Mouse (Mus musculus) forebrain, embryonic 10.5 days (tissue): ENCODE data around the gene Gm49378. TPM values are rescaled to one million over a fixed set of nuclear protein-coding genes. Genes with fewer than 3 reads are reported as not detected.

Source experiments
- DNase-seq: peaks from one replicate; pipeline ENCODE4 v3.0.0-alpha.2; 2017; ENCODE audit warnings: low spot score; ENCODE audit errors: extremely low spot score
- H3K27ac ChIP-seq: fragments of 300-500 bp; sonication (generic); 2 replicates; pipeline ENCODE4 v1.5.1; 2016; ENCODE audit warnings: mild to moderate bottlenecking
- H3K27me3 ChIP-seq: fragments of 300-500 bp; sonication (generic); 2 replicates; pipeline ENCODE4 v1.6.1; 2016; ENCODE audit warnings: mild to moderate bottlenecking; ENCODE audit not compliant: poor library complexity, severe bottlenecking
- H3K36me3 ChIP-seq: fragments of 300-500 bp; sonication (generic); replicated peaks from 2 replicates; pipeline ENCODE4 v1.6.1; 2016; ENCODE audit warnings: mild to moderate bottlenecking, moderate library complexity
- H3K4me1 ChIP-seq: fragments of 300-500 bp; sonication (generic); 2 replicates; pipeline ENCODE4 v1.6.1; 2016
- H3K4me3 ChIP-seq: fragments of 300-500 bp; sonication (generic); 2 replicates; pipeline ENCODE4 v1.5.1; 2016; ENCODE audit warnings: mild to moderate bottlenecking, moderate library complexity
- H3K9me3 ChIP-seq: fragments of 300-500 bp; sonication (generic); 2 replicates; pipeline ENCODE4 v1.6.1; 2016; ENCODE audit warnings: mild to moderate bottlenecking, moderate library complexity
- WGBS: fragments of 180-500 bp; shearing (Covaris S2); methylation state at CpG from one replicate; pipeline ENCODE4 v1.1.7; 2016; 5-methylcytosine and 5-hydroxymethylcytosine counted together
- polyA plus RNA-seq: library from polyadenylated mRNA; unstranded; fragments of >200 nt; fragmentation: Nextera tagmentation; extraction: Ambion mirVana; gene quantifications from 2 replicates; pipeline ENCODE4 v1.2.1, GENCODE M21; 2016

The Gm49378 gene
- polyA plus RNA-seq, 1 experiment from 2014 or later, result 0.98 TPM

GRCm38 (mm10) chr14:55580731-55581130 is 57.0 kb downstream of the Gm49378 start:
- no peak overlapping the region for H3K27ac ChIP-seq

GRCm38 (mm10) chr14:55579511-55580496 is 57.9 kb downstream of the Gm49378 start:
- WGBS, result 82% methylated on average over 23 of the region's 23 CpGs
- no peaks in the 10 kb centered on the region for H3K9me3 ChIP-seq
- peaks cover 38% of the 10 kb centered on the region for H3K4me1 ChIP-seq
- no peak for DNase-seq
- no peak overlapping the region for H3K27ac ChIP-seq
- peaks cover 20% of the 10 kb centered on the region for H3K27me3 ChIP-seq
- H3K36me3 ChIP-seq, result peaks cover 23% of the 10 kb centered on the region
- H3K4me3 ChIP-seq, result no peak overlapping the region

More at GRCm38 (mm10) chr14:55580731-55581130, 57.0 kb downstream of the Gm49378 start:
- WGBS, result 94% methylated on average over 16 of the region's 16 CpGs
- Histone ChIP-seq H3K4me1 (peaks cover 42% of the 10 kb centered on the region), H3K9me3 (no peaks in the 10 kb centered on the region), H3K36me3 (peaks cover 23% of the 10 kb centered on the region), H3K4me3 (no peak overlapping the region), H3K27me3 (peaks cover 18% of the 10 kb centered on the region)
- DNase-seq, result no peak

Other genes with a start within 250 kb of the Gm49378 start
- 67.2 and 71.0 TPM in 2 replicates for gene Dhrs4, start 159.1 kb downstream of the Gm49378 start, polyA plus RNA-seq
- 5.1 TPM in 2 replicates for gene Carmil3, start 147.2 kb downstream of the Gm49378 start, polyA plus RNA-seq
- gene Cpne6, start 127.5 kb downstream of the Gm49378 start, polyA plus RNA-seq, result 0.05 and 0.14 TPM in 2 replicates
- gene Nrl, start 112.9 kb downstream of the Gm49378 start, polyA plus RNA-seq, result not detected in 2 replicates
- 18.3 and 20.0 TPM in 2 replicates for gene Pck2, start 97.6 kb downstream of the Gm49378 start, polyA plus RNA-seq
- gene Dcaf11, start 77.9 kb downstream of the Gm49378 start, polyA plus RNA-seq, result 68.1 and 73.3 TPM in 2 replicates
- gene A730061H03Rik, start 77.5 kb downstream of the Gm49378 start, polyA plus RNA-seq, result not detected in 2 replicates
- not detected in 2 replicates for gene Fitm1, start 62.3 kb downstream of the Gm49378 start, polyA plus RNA-seq
- 90.9 and 94.3 TPM in 2 replicates for gene Psme1, start 59.8 kb downstream of the Gm49378 start, polyA plus RNA-seq
- 5.3 and 5.4 TPM in 2 replicates for gene Emc9, start 52.6 kb downstream of the Gm49378 start, polyA plus RNA-seq
- gene Psme2, start 46.8 kb downstream of the Gm49378 start, polyA plus RNA-seq, result 154 and 171 TPM in 2 replicates
- gene Rnf31, start 46.2 kb downstream of the Gm49378 start, polyA plus RNA-seq, result 20.5 and 21.3 TPM in 2 replicates
- gene Irf9, start 34.3 kb downstream of the Gm49378 start, polyA plus RNA-seq, result 7.3 and 7.6 TPM in 2 replicates
- gene Rec8, start 19.9 kb downstream of the Gm49378 start, polyA plus RNA-seq, result 5.6 and 5.7 TPM in 2 replicates
- 110 and 123 TPM in 2 replicates for gene Ipo4, start 1.9 kb downstream of the Gm49378 start, polyA plus RNA-seq
- 78.3 and 78.7 TPM in 2 replicates for gene Tm9sf1, start 5.9 kb upstream of the Gm49378 start, polyA plus RNA-seq
- 0.58 and 1.1 TPM in 2 replicates for gene Tssk4, start 12.3 kb upstream of the Gm49378 start, polyA plus RNA-seq
- gene Mdp1, start 22.6 kb upstream of the Gm49378 start, polyA plus RNA-seq, result 62.4 and 63.7 TPM in 2 replicates
- 59.9 and 62.4 TPM in 2 replicates for gene Gmpr2, start 34.0 kb upstream of the Gm49378 start, polyA plus RNA-seq
- 664 and 665 TPM in 2 replicates for gene Nedd8, start 34.2 kb upstream of the Gm49378 start, polyA plus RNA-seq
- 78.8 and 79.7 TPM in 2 replicates for gene Tinf2, start 43.9 kb upstream of the Gm49378 start, polyA plus RNA-seq
- gene Tgm1, start 76.0 kb upstream of the Gm49378 start, polyA plus RNA-seq, result 0.26 and 0.44 TPM in 2 replicates
- gene Rabggta, start 84.4 kb upstream of the Gm49378 start, polyA plus RNA-seq, result 30.2 and 31.5 TPM in 2 replicates
- 59.1 and 62.5 TPM in 2 replicates for gene Dhrs1, start 107.8 kb upstream of the Gm49378 start, polyA plus RNA-seq
- gene Nop9, start 107.8 kb upstream of the Gm49378 start, polyA plus RNA-seq, result 63.0 and 68.4 TPM in 2 replicates
- 0.33 TPM in 1 of 2 replicates, not detected in the other for gene Cideb, start 120.6 kb upstream of the Gm49378 start, polyA plus RNA-seq
- gene Ltb4r2, start 123.5 kb upstream of the Gm49378 start, polyA plus RNA-seq, result 0.19 and 0.28 TPM in 2 replicates
- gene Ltb4r1, start 128.1 kb upstream of the Gm49378 start, polyA plus RNA-seq, result 0.26 TPM in 2 replicates
- 4.6 and 5.4 TPM in 2 replicates for gene Adcy4, start 146.2 kb upstream of the Gm49378 start, polyA plus RNA-seq
- gene Ripk3, start 151.0 kb upstream of the Gm49378 start, polyA plus RNA-seq, result 8.0 and 10.2 TPM in 2 replicates
- 37.9 and 39.1 TPM in 2 replicates for gene Nfatc4, start 185.2 kb upstream of the Gm49378 start, polyA plus RNA-seq
- 24.5 and 25.8 TPM in 2 replicates for gene Nynrin, start 216.1 kb upstream of the Gm49378 start, polyA plus RNA-seq
- gene Cbln3, start 246.5 kb upstream of the Gm49378 start, polyA plus RNA-seq, result 0.10 and 0.12 TPM in 2 replicates
- gene Khnyn, start 247.1 kb upstream of the Gm49378 start, polyA plus RNA-seq, result 22.7 and 25.3 TPM in 2 replicates